11 mouse cellular contexts compared by ENCODE assay signal in the genomic region with DNA sequence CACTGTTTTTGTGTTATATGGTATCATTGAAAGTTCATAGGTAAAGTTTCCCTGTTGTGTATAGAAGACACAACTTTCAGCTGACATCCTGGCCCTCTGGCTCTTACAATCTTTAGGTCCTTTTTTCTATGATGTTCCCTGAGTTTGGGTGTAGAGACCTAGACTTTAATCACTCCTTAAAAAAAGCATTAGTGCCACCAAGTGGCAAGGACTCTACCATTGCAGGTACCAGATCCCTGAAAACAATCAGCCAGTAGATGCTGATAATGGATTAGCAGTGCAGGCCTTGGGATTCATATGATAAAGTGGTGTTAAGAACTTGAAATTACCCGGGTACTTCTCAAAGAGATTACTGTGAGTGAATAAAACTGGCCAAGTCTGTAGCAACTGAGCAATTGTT.
DNase-seq lines count a peak whose midpoint lies in the region.
"Had no signal": no experiment of that assay in that cellular context is flagged by ENCODE, and none has a peak within 500 bp of the region (broad histone marks: within the 10 kb centered on the region; RNA-seq: fewer than 3 reads in every experiment).

No protein-coding gene starts in this region.

- peak; percentile 22 for DNase-seq in embryo, embryonic 10 days (ENCODE audit: low spot score)
- no peak for DNase-seq in embryo, embryonic 9.5 days (ENCODE audit: extremely low spot score)
- DNase-seq in kidney, postnatal 36 days = peak; percentile 2 to 12
- DNase-seq in kidney, adult 11 months = no peak
- peak; percentile 69 for DNase-seq in 416B (ENCODE audit: low read depth)
- peak; percentile 42 for DNase-seq in embryo, embryonic 10.5 days (ENCODE audit: low spot score)
- DNase-seq in urinary bladder, postnatal 36 days (ENCODE audit: low spot score in 2 of 2) = no peak
- DNase-seq in heart, adult 8-10 months (ENCODE audit: low spot score) = no peak
- DNase-seq: adrenal gland, adult 8-10 months; cerebellum, postnatal 25 days; kidney, adult 18-20 months had no signal

Comparison
In these comparisons a context has a peak if more than half of its experiments do, and no peak if none do; other contexts are left out.
1. DNase-seq: peak in embryo, embryonic 10 days (single experiment), kidney, postnatal 36 days (2 of 2), 416B (single experiment) and embryo, embryonic 10.5 days (single experiment); none in embryo, embryonic 9.5 days (single experiment), kidney, adult 11 months (single experiment), urinary bladder, postnatal 36 days (0 of 2) and heart, adult 8-10 months (single experiment).